Mouse (Mus musculus) kidney, embryonic 16.5 days (tissue): ENCODE data around the gene Mrpl2. TPM values are rescaled to one million over a fixed set of nuclear protein-coding genes. Genes with fewer than 3 reads are reported as not detected.

Source experiments
- ATAC-seq: fragments of 200-750 bp; cut with Nextera tagmentation; 2 replicates; pipeline ENCODE4 v1.8.0; 2017; ENCODE audit warnings: moderate TSS enrichment; ENCODE audit not compliant: low FRiP score, low TSS enrichment
- H3K27ac ChIP-seq: fragments of 300-500 bp; sonication (generic); 2 replicates; pipeline ENCODE4 v1.5.1; 2014; ENCODE audit warnings: low read length
- H3K27me3 ChIP-seq: fragments of 300-500 bp; sonication (generic); 2 replicates; pipeline ENCODE4 v1.6.1; 2014; ENCODE audit warnings: low read length, control low read depth, mixed read lengths; ENCODE audit not compliant: insufficient read depth
- H3K36me3 ChIP-seq: fragments of 300-500 bp; sonication (generic); 2 replicates; pipeline ENCODE4 v1.6.1; 2014; ENCODE audit warnings: low read length, control low read depth, mixed read lengths; ENCODE audit not compliant: insufficient read depth
- H3K4me1 ChIP-seq: fragments of 300-500 bp; sonication (generic); 2 replicates; pipeline ENCODE4 v1.6.1; 2014; ENCODE audit warnings: low read length, control low read depth, mixed read lengths; ENCODE audit not compliant: insufficient read depth
- H3K4me2 ChIP-seq: fragments of 300-500 bp; sonication (generic); replicated peaks from 2 replicates; pipeline ENCODE4 v1.6.1; 2014; ENCODE audit warnings: low read depth, low read length
- H3K4me3 ChIP-seq: fragments of 300-500 bp; sonication (generic); 2 replicates; pipeline ENCODE4 v1.5.1; 2014; ENCODE audit warnings: mild to moderate bottlenecking, low read length
- H3K9ac ChIP-seq: fragments of 300-500 bp; sonication (generic); replicated peaks from 2 replicates; pipeline ENCODE4 v1.6.1; 2014; ENCODE audit warnings: low read length
- H3K9me3 ChIP-seq: fragments of 300-500 bp; sonication (generic); 2 replicates; pipeline ENCODE4 v1.6.1; 2016; ENCODE audit warnings: low read length, control low read depth
- WGBS: fragments of 180-500 bp; shearing (Covaris S2); extraction: QIAGEN DNeasy Blood & Tissue Kit; methylation state at CpG from one replicate; pipeline ENCODE4 v1.1.7; 2014; 5-methylcytosine and 5-hydroxymethylcytosine counted together
- polyA plus RNA-seq: library from polyadenylated mRNA; unstranded; fragments of >200 nt; fragmentation: Nextera tagmentation; extraction: Ambion mirVana; gene quantifications from 2 replicates; pipeline ENCODE4 v1.2.1, GENCODE M21; 2015

Mrpl2 gene
- polyA plus RNA-seq, 1 experiment from 2014 or later, result 118 TPM

DNA sequence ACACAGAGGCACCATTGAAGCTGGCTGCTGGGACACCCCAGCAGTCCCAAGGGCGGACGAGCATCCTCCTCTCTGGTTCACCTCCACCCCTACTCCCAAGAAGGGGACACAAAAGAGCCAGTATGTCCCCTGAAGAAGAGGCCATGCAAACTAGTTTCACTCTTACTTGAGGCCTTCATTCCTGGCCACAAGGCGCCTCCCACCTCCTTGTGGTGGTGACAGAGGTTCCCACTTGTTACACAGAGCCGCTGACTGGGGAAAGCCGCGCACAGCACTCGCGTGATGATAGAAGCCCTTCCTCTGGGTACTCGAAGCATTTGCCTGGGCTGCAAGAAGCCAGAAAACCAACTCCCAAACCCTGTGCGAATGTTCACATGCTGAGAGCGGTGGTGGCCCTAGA lies 23.8 kb upstream of the Mrpl2 start:
- Histone ChIP-seq H3K9me3 (no peaks in the 10 kb centered on the region), H3K9ac (peak overlapping the region; percentile 46), H3K27me3 (no peaks in the 10 kb centered on the region), H3K4me3 (no peak overlapping the region), H3K36me3 (no peaks in the 10 kb centered on the region), H3K4me2 (no peak overlapping the region), H3K27ac (peak overlapping the region; percentile 99), H3K4me1 (peaks cover 100% of the 10 kb centered on the region)
- no peak for ATAC-seq
- WGBS, result 60% methylated on average over 11 of the region's 11 CpGs

DNA sequence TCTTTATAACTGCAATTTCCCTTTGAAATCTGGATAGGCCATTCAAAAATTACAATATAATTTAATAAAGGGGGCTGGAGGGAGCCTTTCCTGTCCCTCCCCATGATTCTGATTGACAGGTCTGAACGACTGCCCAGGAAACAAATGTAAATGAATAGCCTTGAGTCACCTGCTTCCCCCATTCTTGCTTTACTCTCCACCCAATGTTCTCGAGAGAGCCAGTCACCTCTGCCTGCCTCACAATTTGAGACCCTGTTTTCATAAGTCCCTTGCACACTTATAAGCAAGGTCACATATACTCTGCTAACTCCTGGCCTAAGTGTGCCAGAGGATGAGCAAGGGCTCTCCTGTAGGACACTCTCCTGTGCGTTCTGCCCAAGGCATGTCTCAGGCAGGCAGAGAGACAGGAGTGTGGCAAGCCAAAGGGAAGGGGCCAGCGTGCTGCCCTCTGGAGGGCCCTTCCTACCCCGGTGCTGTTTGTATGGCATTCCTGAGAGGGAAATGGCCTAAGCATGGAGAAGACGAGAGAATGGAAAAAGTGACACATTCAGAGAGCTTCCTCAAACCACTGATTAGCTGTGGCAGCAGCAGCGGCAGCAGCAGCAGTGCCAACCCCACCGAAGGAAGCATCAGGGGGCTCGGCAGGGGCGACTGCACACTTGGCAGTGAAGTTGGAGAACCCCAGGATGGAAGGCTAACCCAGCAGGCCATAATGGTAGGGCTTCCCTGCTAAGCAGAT lies 22.0 kb upstream of the Mrpl2 start:
- no peaks in the 10 kb centered on the region for H3K36me3 ChIP-seq
- ATAC-seq, result no peak
- peak overlapping the region; percentile 56 for H3K27ac ChIP-seq
- H3K9me3 ChIP-seq, result no peaks in the 10 kb centered on the region
- 16% methylated on average over 10 of the region's 10 CpGs for WGBS
- no peaks in the 10 kb centered on the region for H3K27me3 ChIP-seq
- H3K4me2 ChIP-seq, result peak overlapping the region; percentile 47
- H3K9ac ChIP-seq, result peak overlapping the region; percentile 55
- peaks cover 89% of the 10 kb centered on the region for H3K4me1 ChIP-seq
- peak overlapping the region; percentile 16 for H3K4me3 ChIP-seq

DNA sequence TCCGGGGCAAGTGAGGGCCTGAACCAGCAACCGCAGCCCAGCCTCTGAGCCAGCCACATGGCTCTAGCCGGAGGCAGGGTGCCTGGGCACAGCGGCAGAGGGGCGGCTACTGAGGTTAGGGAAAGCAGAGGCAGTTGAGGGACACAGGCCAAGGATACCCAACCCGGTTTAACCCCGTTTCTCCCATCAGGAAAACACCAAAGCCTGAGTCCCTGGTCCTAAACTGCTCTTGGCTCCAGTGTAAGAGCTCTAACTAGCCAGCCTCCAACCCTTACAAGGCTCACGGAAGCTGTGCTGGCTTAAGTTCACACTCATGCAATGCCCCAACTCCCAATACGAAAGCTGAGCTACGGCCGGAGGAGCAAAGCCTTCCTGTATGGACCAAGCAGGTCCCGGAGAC lies 21.4 kb upstream of the Mrpl2 start:
- no peak for ATAC-seq
- Histone ChIP-seq H3K4me1 (peaks cover 84% of the 10 kb centered on the region), H3K27me3 (no peaks in the 10 kb centered on the region), H3K36me3 (no peaks in the 10 kb centered on the region), H3K4me2 (peak overlapping the region; percentile 47), H3K4me3 (peak overlapping the region; percentile 16), H3K9me3 (no peaks in the 10 kb centered on the region), H3K9ac (peak overlapping the region; percentile 55), H3K27ac (peak overlapping the region; percentile 56)
- 38% methylated on average over 12 of the region's 12 CpGs for WGBS

GRCm38 (mm10) chr17:46627409-46627808 lies 18.6 kb upstream of the Mrpl2 start:
- ATAC-seq, result no peak
- Histone ChIP-seq H3K9ac (peak overlapping the region; percentile 94), H3K4me3 (peak overlapping the region; percentile 82), H3K27ac (peak overlapping the region; percentile 99), H3K4me2 (peak overlapping the region; percentile 71), H3K36me3 (peaks cover 6% of the 10 kb centered on the region; the same call in 1 of the 2 replicates), H3K4me1 (peaks cover 81% of the 10 kb centered on the region), H3K9me3 (no peaks in the 10 kb centered on the region), H3K27me3 (no peaks in the 10 kb centered on the region)
- WGBS, result 15% methylated on average over 6 of the region's 6 CpGs

DNA sequence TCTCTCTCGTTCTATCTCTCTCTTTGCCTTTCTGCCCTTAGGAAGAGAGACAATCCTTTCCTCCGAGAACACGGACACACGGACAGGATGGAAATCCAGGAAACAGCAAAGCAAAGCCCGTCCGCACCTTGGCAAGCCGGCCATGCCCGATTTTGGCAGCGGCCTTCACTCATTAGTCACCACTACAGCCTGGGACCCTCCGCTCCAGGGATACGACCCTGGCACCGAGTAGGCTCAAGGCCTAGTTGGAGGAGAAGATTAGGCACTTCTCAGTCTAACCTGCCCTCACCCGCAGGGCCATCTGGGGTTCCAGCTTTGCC lies 17.6 kb upstream of the Mrpl2 start:
- Histone ChIP-seq H3K27me3 (no peaks in the 10 kb centered on the region), H3K4me1 (peaks cover 70% of the 10 kb centered on the region), H3K4me2 (peak overlapping the region; percentile 71), H3K9ac (peak overlapping the region; percentile 94), H3K27ac (peak overlapping the region; percentile 99), H3K9me3 (no peaks in the 10 kb centered on the region), H3K4me3 (peak overlapping the region; percentile 82), H3K36me3 (peaks cover 10% of the 10 kb centered on the region; the same call in 1 of the 2 replicates)
- 0% methylated on average over 13 of the region's 13 CpGs for WGBS
- ATAC-seq, result no peak

DNA sequence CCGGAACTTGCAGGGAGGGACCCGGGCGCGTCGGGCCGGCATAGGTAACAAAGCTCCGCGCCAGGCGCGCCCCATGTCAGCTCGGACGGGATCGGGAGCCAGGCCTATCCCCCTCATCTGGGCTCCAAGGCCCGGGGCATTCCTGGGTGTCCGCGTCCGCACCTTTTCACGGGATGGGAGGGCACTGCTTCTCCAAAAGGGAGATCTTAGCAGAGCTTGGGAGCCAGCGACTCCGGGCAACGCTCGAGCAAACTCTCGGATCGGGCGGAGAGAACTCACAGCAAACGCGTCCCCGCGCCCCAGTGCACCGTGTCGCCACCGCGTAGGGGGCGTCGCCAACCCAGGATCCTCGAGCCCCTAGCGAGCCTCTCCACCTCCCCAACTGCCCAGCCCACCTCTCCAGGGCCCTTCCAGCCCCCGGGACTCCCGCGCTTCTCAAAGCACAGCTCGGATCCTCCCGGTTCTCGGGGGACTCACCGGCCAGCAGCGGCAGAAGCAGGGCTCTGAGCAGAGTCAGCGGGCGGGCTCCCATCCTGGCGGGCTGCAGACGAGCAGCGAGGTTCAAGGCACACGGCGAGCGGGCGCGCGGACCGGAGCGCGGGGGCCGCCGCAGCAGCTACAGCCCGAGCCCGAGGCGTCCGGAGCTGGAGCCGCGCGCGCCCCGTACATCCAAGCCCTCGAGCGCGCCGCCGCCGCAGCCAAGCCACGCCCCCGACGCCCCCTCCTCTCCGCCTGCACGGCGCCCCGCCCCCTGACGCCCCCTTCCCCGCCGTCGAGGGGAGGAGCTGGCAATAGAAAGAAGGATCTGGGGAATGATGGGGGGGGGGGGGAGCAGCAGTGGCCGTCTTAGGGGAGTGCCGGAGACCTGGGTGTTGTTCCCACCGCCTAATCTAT lies 17.0 kb upstream of the Mrpl2 start, which contains the start of gene Ptk7:
Gene Ptk7, minus strand, starts transcription at position 714 of the 894 bp plus-strand sequence.
- Histone ChIP-seq H3K27me3 (no peaks in the 10 kb centered on the region), H3K9me3 (no peaks in the 10 kb centered on the region), H3K36me3 (peaks cover 10% of the 10 kb centered on the region; the same call in 1 of the 2 replicates), H3K9ac (peak within 1 kb of the TSS; percentile 94), H3K4me1 (peaks cover 64% of the 10 kb centered on the region), H3K4me2 (peak within 1 kb of the TSS; percentile 71), H3K4me3 (peak within 1 kb of the TSS; percentile 82), H3K27ac (peak within 1 kb of the TSS; percentile 99)
- peak; percentile 65 for ATAC-seq
- WGBS, result under 1% methylated on average over 86 of the region's 90 CpGs

- peak overlapping the region; percentile 71 for H3K4me2 ChIP-seq
- H3K9me3 ChIP-seq, result no peaks in the 10 kb centered on the region
- H3K4me3 ChIP-seq, result peak overlapping the region; percentile 82
- peak overlapping the region; percentile 99 for H3K27ac ChIP-seq
- H3K9ac ChIP-seq, result peak overlapping the region; percentile 94
- no peaks in the 10 kb centered on the region for H3K27me3 ChIP-seq
- WGBS, result 8% methylated on average over 12 of the region's 12 CpGs
- peaks cover 56% of the 10 kb centered on the region for H3K4me1 ChIP-seq
- ATAC-seq, result peak; percentile 92
- peaks cover 11% of the 10 kb centered on the region; the same call in 1 of the 2 replicates for H3K36me3 ChIP-seq
These were observed 16.2 kb upstream of the Mrpl2 start for GRCm38 (mm10) chr17:46629685-46630441.

GRCm38 (mm10) chr17:46636831-46637523 lies 9.1 kb upstream of the Mrpl2 start:
- Histone ChIP-seq H3K27ac (0 out of 2 replicates have a peak overlapping the region, but pooled peaks have one; percentile 8), H3K4me2 (peak overlapping the region; percentile 40)

DNA sequence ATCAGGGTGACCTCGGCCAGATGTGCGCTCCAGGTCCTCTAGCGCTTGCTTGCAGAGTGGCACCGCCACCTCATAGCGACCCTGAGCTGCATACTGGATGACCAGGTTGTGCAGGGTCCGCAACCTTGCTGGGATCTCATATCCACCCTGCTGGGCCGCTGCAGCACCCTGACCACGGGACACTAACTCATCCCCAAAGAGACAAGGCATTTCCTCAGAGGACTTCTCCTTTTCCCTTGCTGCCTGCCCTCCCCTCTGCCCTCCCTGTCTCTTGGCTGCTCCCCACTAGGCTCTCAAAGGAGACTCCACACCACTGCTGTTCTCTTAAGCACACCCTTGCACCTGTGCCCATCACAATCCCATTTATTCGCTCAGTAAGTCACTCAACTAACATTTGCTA lies 6.1 kb upstream of the Mrpl2 start:
- H3K27ac ChIP-seq, result peak overlapping the region; percentile 43; the same call in 1 of the 2 replicates
- H3K4me3 ChIP-seq, result no peak overlapping the region
- H3K36me3 ChIP-seq, result peaks cover 16% of the 10 kb centered on the region; the same call in 1 of the 2 replicates
- peaks cover 22% of the 10 kb centered on the region for H3K4me1 ChIP-seq
- WGBS, result 60% methylated on average over 9 of the region's 9 CpGs
- ATAC-seq, result no peak
- H3K27me3 ChIP-seq, result no peaks in the 10 kb centered on the region
- H3K9me3 ChIP-seq, result no peaks in the 10 kb centered on the region
- H3K9ac ChIP-seq, result no peak overlapping the region
- H3K4me2 ChIP-seq, result no peak overlapping the region

More at GRCm38 (mm10) chr17:46636831-46637523, 9.1 kb upstream of the Mrpl2 start:
- no peak for ATAC-seq
- H3K27me3 ChIP-seq, result no peaks in the 10 kb centered on the region
- no peaks in the 10 kb centered on the region for H3K9me3 ChIP-seq
- 17% methylated on average over 15 of the region's 15 CpGs for WGBS
- no peak overlapping the region for H3K4me3 ChIP-seq
- H3K4me1 ChIP-seq, result peaks cover 13% of the 10 kb centered on the region
- peaks cover 21% of the 10 kb centered on the region; the same call in 1 of the 2 replicates for H3K36me3 ChIP-seq
- H3K9ac ChIP-seq, result peak overlapping the region; percentile 51
